Mouse (Mus musculus): ENCODE data around the gene Dusp5.
"Not testable (repeated sequence)": the region's sequence is repeated elsewhere in the genome, so short reads cannot be mapped to it uniquely, and the experiment has no call there.

Gene Dusp5

GRCm38 (mm10) chr19:53577025-53577800, 48.3 kb downstream of the Dusp5 start:
- peak; percentile 68 for DNase-seq

GRCm38 (mm10) chr19:53578597-53579252, 49.8 kb downstream of the Dusp5 start:
- DNase-seq, result peak; percentile 74

GRCm38 (mm10) chr19:53580271-53580670, 51.4 kb downstream of the Dusp5 start:
- not testable (repeated sequence) for DNase-seq

GRCm38 (mm10) chr19:53587686-53588085, 58.8 kb downstream of the Dusp5 start:
- DNase-seq, result not testable (repeated sequence)

DNA sequence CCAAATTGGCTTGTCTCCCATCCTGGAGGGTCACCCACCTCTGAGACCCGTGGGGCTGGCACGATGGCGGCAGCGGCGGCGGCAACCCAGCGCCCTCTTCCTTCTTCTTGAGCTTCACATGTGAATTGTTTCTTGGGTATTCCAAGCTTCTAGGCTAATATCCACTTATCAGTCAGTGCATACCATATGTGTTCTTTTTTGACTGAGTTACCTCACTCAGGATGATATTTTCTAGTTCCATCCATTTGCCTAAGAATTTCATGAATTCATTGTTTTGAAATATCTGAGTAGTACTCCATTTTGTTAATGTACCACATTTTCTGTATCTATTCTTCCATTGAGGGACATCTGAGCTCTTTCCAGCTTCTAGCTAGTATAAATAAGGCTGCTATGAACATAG, 60.1 kb downstream of the Dusp5 start, which contains the start of gene Nutf2-ps1:
Nutf2-ps1 (minus strand) TSS at position 101 of the 400 bp plus-strand sequence.
- not testable (repeated sequence) for DNase-seq
